Mouse (Mus musculus) midbrain, embryonic 16.5 days (tissue): Measurements from ENCODE around the gene Mrgpra2b. TPM values are rescaled to one million over a fixed set of nuclear protein-coding genes. Genes with fewer than 3 reads are reported as not detected.
"Not testable (repeated sequence)": the region's sequence is repeated elsewhere in the genome, so short reads cannot be mapped to it uniquely, and the experiment has no call there.

Source experiments
- ATAC-seq: fragments of 200-750 bp; cut with Nextera tagmentation; 2 replicates; pipeline ENCODE4 v1.8.0; 2017; ENCODE audit warnings: moderate TSS enrichment
- H3K27ac ChIP-seq: fragments of 300-500 bp; sonication (generic); 2 replicates; pipeline ENCODE4 v1.5.1; 2014; ENCODE audit warnings: mild to moderate bottlenecking, low read length, mixed read lengths
- H3K27me3 ChIP-seq: fragments of 300-500 bp; sonication (generic); 2 replicates; pipeline ENCODE4 v1.6.1; 2014; ENCODE audit warnings: low read depth, low read length, mixed read lengths; ENCODE audit not compliant: control insufficient read depth, insufficient read depth
- H3K36me3 ChIP-seq: fragments of 300-500 bp; sonication (generic); 2 replicates; pipeline ENCODE4 v1.6.1; 2014; ENCODE audit warnings: mild to moderate bottlenecking, low read length, moderate library complexity, mixed read lengths; ENCODE audit not compliant: control insufficient read depth, insufficient read depth
- H3K4me1 ChIP-seq: fragments of 300-500 bp; sonication (generic); 2 replicates; pipeline ENCODE4 v1.6.1; 2014; ENCODE audit warnings: mild to moderate bottlenecking, low read length, mixed read lengths; ENCODE audit not compliant: control insufficient read depth, insufficient read depth
- H3K4me2 ChIP-seq: fragments of 300-500 bp; sonication (generic); 2 replicates; pipeline ENCODE4 v1.6.1; 2014; ENCODE audit warnings: mild to moderate bottlenecking, low read length, mixed read lengths
- H3K4me3 ChIP-seq: fragments of 300-500 bp; sonication (generic); 2 replicates; pipeline ENCODE4 v1.5.1; 2014; ENCODE audit warnings: low read depth, mild to moderate bottlenecking, low read length, moderate library complexity, mixed read lengths
- H3K9ac ChIP-seq: fragments of 300-500 bp; sonication (generic); 2 replicates; pipeline ENCODE4 v1.6.1; 2014; ENCODE audit warnings: low read depth, low read length, mixed read lengths
- H3K9me3 ChIP-seq: fragments of 300-500 bp; sonication (generic); replicated peaks from 2 replicates; pipeline ENCODE4 v1.6.1; 2014; ENCODE audit warnings: mild to moderate bottlenecking, low read length, mixed read lengths; ENCODE audit not compliant: control insufficient read depth, poor library complexity, severe bottlenecking
- WGBS: fragments of 180-500 bp; shearing (Covaris S2); extraction: QIAGEN DNeasy Blood & Tissue Kit; methylation state at CpG from one replicate; pipeline ENCODE4 v1.1.7; 2014; 5-methylcytosine and 5-hydroxymethylcytosine counted together
- polyA plus RNA-seq: library from polyadenylated mRNA; unstranded; fragments of >200 nt; fragmentation: Nextera tagmentation; extraction: Ambion mirVana; gene quantifications from 2 replicates; pipeline ENCODE4 v1.2.1, GENCODE M21; 2015

Gene Mrgpra2b
- not detected in 2 replicates for polyA plus RNA-seq

- no peak within 1 kb of the TSS for H3K4me2 ChIP-seq
- no peaks in the 10 kb centered on the region for H3K36me3 ChIP-seq
- no peaks in the 10 kb centered on the region for H3K27me3 ChIP-seq
- no peaks in the 10 kb centered on the region for H3K4me1 ChIP-seq
- H3K27ac ChIP-seq, result no peak within 1 kb of the TSS
- no peak for ATAC-seq
- peaks cover 7% of the 10 kb centered on the region for H3K9me3 ChIP-seq
- H3K9ac ChIP-seq, result no peak within 1 kb of the TSS
- H3K4me3 ChIP-seq, result no peak within 1 kb of the TSS
Observed at GRCm38 (mm10) chr7:47528762-47529161, at the start of gene Mrgpra2b. Mrgpra2b (minus strand) TSS chr7:47528862.

- Histone ChIP-seq H3K9ac (no peak overlapping the region), H3K4me1 (no peaks in the 10 kb centered on the region), H3K27me3 (no peaks in the 10 kb centered on the region), H3K4me2 (no peak overlapping the region), H3K4me3 (no peak overlapping the region), H3K9me3 (peaks cover 24% of the 10 kb centered on the region), H3K27ac (no peak overlapping the region), H3K36me3 (no peaks in the 10 kb centered on the region)
- no peak for ATAC-seq
- 71% methylated on average over 1 of the region's 1 CpGs for WGBS
Observed at GRCm38 (mm10) chr7:47516379-47516778, 12.3 kb downstream of the Mrgpra2b start.

DNA sequence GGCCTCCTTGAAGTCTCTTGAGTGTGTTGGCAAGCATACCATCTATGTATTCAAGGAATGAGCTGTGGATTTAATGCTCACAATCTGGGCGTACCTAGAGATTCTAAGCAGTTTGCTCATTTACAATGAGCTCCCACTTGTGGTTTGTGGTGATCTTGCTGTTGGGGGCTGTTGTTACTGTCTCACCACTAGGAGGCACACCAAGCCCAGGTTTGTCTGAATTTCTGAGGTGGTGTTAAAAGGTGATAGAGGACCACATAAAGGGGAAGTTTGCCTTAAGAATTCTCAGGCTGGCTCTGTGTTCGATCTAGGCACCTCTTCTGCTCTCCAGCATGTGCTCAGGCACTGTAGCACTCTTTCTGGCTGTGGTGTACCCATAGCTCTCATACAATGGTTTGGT, 13.6 kb downstream of the Mrgpra2b start:
- H3K4me2 ChIP-seq, result no peak overlapping the region
- H3K9ac ChIP-seq, result no peak overlapping the region
- no peaks in the 10 kb centered on the region for H3K36me3 ChIP-seq
- no peak overlapping the region for H3K27ac ChIP-seq
- H3K9me3 ChIP-seq, result peaks cover 18% of the 10 kb centered on the region
- H3K27me3 ChIP-seq, result no peaks in the 10 kb centered on the region
- no peak overlapping the region for H3K4me3 ChIP-seq
- WGBS, result 76% methylated on average over 2 of the region's 2 CpGs
- no peaks in the 10 kb centered on the region for H3K4me1 ChIP-seq
- no peak for ATAC-seq

GRCm38 (mm10) chr7:47502953-47503352, 25.7 kb downstream of the Mrgpra2b start:
- Histone ChIP-seq H3K9me3 (peaks cover 22% of the 10 kb centered on the region), H3K27me3 (no peaks in the 10 kb centered on the region), H3K4me2 (no peak overlapping the region), H3K4me1 (no peaks in the 10 kb centered on the region), H3K4me3 (no peak overlapping the region), H3K27ac (no peak overlapping the region), H3K9ac (no peak overlapping the region), H3K36me3 (no peaks in the 10 kb centered on the region)
- no peak for ATAC-seq
- WGBS, result 82% methylated on average over 4 of the region's 4 CpGs

- H3K4me2 ChIP-seq, H3K27ac ChIP-seq, H3K27me3 ChIP-seq, ATAC-seq, H3K9ac ChIP-seq, H3K4me3 ChIP-seq, H3K4me1 ChIP-seq, H3K36me3 ChIP-seq, H3K9me3 ChIP-seq: not testable (repeated sequence)
Observed at GRCm38 (mm10) chr7:47491266-47491665, 37.4 kb downstream of the Mrgpra2b start.

- not testable (repeated sequence) for H3K4me1 ChIP-seq, H3K27me3 ChIP-seq, ATAC-seq, H3K9me3 ChIP-seq, H3K27ac ChIP-seq, H3K4me2 ChIP-seq, H3K9ac ChIP-seq, H3K36me3 ChIP-seq, H3K4me3 ChIP-seq
- WGBS, result no CpG with 5 or more reads among the region's 1 CpGs
Observed at GRCm38 (mm10) chr7:47489438-47489837, 39.2 kb downstream of the Mrgpra2b start.

DNA sequence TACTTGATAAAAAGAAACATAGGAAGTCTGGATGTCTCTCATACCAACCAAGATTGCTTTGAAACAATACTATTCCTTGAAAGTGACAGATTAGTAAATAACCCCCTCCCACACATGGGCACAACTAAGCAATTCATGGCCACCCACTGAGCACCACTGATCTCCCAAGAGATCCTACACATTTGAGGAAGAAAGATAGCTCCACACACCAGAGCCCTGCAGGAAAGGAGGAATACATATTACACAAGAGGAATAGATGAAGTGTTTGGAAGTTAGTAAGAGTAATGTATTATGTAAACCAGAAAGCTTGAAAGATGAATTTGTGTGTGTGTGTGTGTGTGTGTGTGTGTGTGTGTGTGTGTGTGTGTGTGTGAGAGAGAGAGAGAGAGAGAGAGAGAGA, 45.5 kb downstream of the Mrgpra2b start:
- not testable (repeated sequence) for H3K4me1 ChIP-seq, H3K27ac ChIP-seq, H3K9ac ChIP-seq, H3K36me3 ChIP-seq, H3K9me3 ChIP-seq, H3K27me3 ChIP-seq, H3K4me3 ChIP-seq, ATAC-seq, H3K4me2 ChIP-seq

- WGBS, result 32% methylated on average over 1 of the region's 3 CpGs
- H3K4me2 ChIP-seq, H3K9ac ChIP-seq, H3K27ac ChIP-seq, ATAC-seq, H3K9me3 ChIP-seq, H3K27me3 ChIP-seq, H3K4me3 ChIP-seq, H3K36me3 ChIP-seq, H3K4me1 ChIP-seq: not testable (repeated sequence)
Observed at GRCm38 (mm10) chr7:47473904-47474303, 54.8 kb downstream of the Mrgpra2b start.

DNA sequence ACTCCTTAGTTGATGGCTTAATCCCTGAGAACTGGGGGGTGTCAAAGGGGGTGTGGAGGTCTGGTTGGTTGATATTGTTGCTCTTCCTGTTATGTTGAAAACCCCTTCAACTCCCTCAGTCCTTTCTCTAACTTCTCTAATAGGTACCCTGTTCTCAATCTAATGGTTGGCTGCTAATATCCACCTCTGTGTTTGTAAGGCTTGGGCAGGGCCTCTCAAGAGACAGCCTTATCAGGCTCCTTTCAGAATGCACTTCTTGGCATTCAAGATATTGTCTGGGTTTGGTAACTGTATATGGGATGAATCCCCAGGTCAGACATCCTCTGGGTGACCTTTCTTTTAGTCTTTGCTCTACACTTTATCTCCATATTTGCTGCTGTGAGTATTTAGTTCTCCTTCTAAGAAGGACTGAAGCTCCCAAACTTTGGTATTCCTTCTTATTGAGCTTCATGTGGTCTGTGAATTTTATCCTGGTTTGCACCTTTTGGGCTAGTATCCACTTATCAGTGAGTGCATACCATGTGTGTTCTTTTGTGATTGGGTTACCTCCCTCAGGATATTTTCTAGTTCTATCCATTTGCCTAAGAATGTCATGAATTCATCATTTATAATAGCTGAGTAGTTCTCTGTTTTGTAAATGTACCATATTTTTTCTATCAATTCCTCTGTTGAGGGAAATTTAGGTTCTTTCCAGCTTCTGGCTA, 63.2 kb downstream of the Mrgpra2b start:
- ATAC-seq, H3K9ac ChIP-seq, H3K36me3 ChIP-seq, H3K27ac ChIP-seq, H3K27me3 ChIP-seq, H3K4me3 ChIP-seq, H3K4me2 ChIP-seq, H3K4me1 ChIP-seq, H3K9me3 ChIP-seq: not testable (repeated sequence)
